In genomic region chr8:121892875-121893274, GRCm38 (mm10) we compare ENCODE assay signal across 28 mouse cellular contexts. TPM values are rescaled to one million over a fixed set of nuclear protein-coding genes. Genes with fewer than 3 reads are reported as not detected.
DNase-seq lines count a peak whose midpoint lies in the region; ATAC-seq lines count a peak whose summit lies in the region.
"Had no signal": no experiment of that assay in that cellular context is flagged by ENCODE, and none has a peak within 500 bp of the region (broad histone marks: within the 10 kb centered on the region; RNA-seq: fewer than 3 reads in every experiment).

No protein-coding gene starts in this region.

- no peak for ATAC-seq in heart, embryonic 13.5 days (ENCODE audit: extremely low read depth, insufficient number of reproducible peaks, low FRiP score, low TSS enrichment)
- ATAC-seq in kidney, embryonic 16.5 days (ENCODE audit: low FRiP score, low TSS enrichment), result no peak
- ATAC-seq: forebrain, embryonic 14.5 days; intestine, postnatal 0 days; midbrain, embryonic 15.5 days had no signal

- peaks cover 21% of the 10 kb centered on the region for H3K36me3 ChIP-seq in heart, embryonic 13.5 days
- peaks cover 8% of the 10 kb centered on the region; the same call in 1 of the 2 replicates for H3K36me3 ChIP-seq in kidney, embryonic 16.5 days (ENCODE audit: insufficient read depth, low read length)
- H3K36me3 ChIP-seq: midbrain, embryonic 15.5 days had no signal

- peak overlapping the region; percentile 54; the same call in 1 of the 2 replicates for H3K9ac ChIP-seq in heart, embryonic 13.5 days
- H3K9ac ChIP-seq in kidney, embryonic 16.5 days (replicated peaks; ENCODE audit: low read length), result no peak overlapping the region
- H3K9ac ChIP-seq: embryonic facial prominence, embryonic 15.5 days; limb, embryonic 13.5 days; liver, embryonic 14.5 days; lung, embryonic 14.5 days; midbrain, embryonic 15.5 days; neural tube, embryonic 12.5 days had no signal

- 61% methylated on average over 5 of the region's 5 CpGs for WGBS in heart, embryonic 13.5 days
- WGBS in kidney, embryonic 16.5 days, result 77% methylated on average over 5 of the region's 5 CpGs

- DNase-seq in adrenal gland, adult (ENCODE audit: inconsistent age in 2 of 2, low spot score in 1 of 2), result peak; percentile 78 to 87
- DNase-seq in adrenal gland, adult 18-20 months (ENCODE audit: low spot score in 2 of 2), result no peak
- DNase-seq in heart, adult 8-10 months (ENCODE audit: low spot score), result no peak
- peak; percentile 66 for DNase-seq in ovary, postnatal 36 days (ENCODE audit: low spot score)
- DNase-seq in ovary, postnatal 14 days (ENCODE audit: low spot score), result no peak
- DNase-seq: cerebellum, adult 11-12 months; gastrocnemius, adult 2 months; heart, postnatal 10 days; kidney, postnatal 36 days; lung, embryonic 14.5 days; lung, postnatal 4 days; right cerebral cortex, postnatal 14 days; spleen, adult 18-20 months; thymus, postnatal 25 days had no signal

- H3K4me1 ChIP-seq in heart, embryonic 13.5 days, result peaks cover 32% of the 10 kb centered on the region
- peaks cover 21% of the 10 kb centered on the region for H3K4me1 ChIP-seq in kidney, embryonic 16.5 days (ENCODE audit: insufficient read depth, low read length)

- no peak overlapping the region for H3K4me2 ChIP-seq in heart, embryonic 13.5 days
- H3K4me2 ChIP-seq in kidney, embryonic 16.5 days (replicated peaks; ENCODE audit: low read depth, low read length), result no peak overlapping the region
- H3K4me2 ChIP-seq: embryonic facial prominence, embryonic 15.5 days; limb, embryonic 13.5 days; lung, embryonic 14.5 days; midbrain, embryonic 15.5 days; neural tube, embryonic 12.5 days had no signal

- no peak overlapping the region for H3K27ac ChIP-seq in heart, embryonic 13.5 days (replicated peaks)
- no peak overlapping the region for H3K27ac ChIP-seq in kidney, embryonic 16.5 days (ENCODE audit: low read length)
- H3K27ac ChIP-seq: embryonic facial prominence, embryonic 15.5 days; gastrocnemius, adult 2 months; hindbrain, embryonic 10.5 days; limb, embryonic 13.5 days; liver, embryonic 14.5 days; midbrain, embryonic 15.5 days; neural tube, embryonic 12.5 days had no signal

- no peaks in the 10 kb centered on the region for H3K27me3 ChIP-seq in heart, embryonic 13.5 days (replicated peaks)
- no peaks in the 10 kb centered on the region for H3K27me3 ChIP-seq in kidney, embryonic 16.5 days (ENCODE audit: insufficient read depth, low read length)
- H3K27me3 ChIP-seq: embryonic facial prominence, embryonic 15.5 days; limb, embryonic 13.5 days; midbrain, embryonic 15.5 days; neural tube, embryonic 12.5 days had no signal

- no peak overlapping the region for H3K4me3 ChIP-seq in heart, embryonic 13.5 days
- H3K4me3 ChIP-seq in kidney, embryonic 16.5 days (ENCODE audit: low read length), result no peak overlapping the region
- H3K4me3 ChIP-seq: embryonic facial prominence, embryonic 15.5 days; gastrocnemius, adult 2 months; heart, embryonic 10.5 days; hindbrain, embryonic 10.5 days; limb, embryonic 13.5 days; midbrain, embryonic 15.5 days; neural tube, embryonic 12.5 days had no signal

- H3K9me3 ChIP-seq in heart, embryonic 13.5 days, result no peaks in the 10 kb centered on the region
- no peaks in the 10 kb centered on the region for H3K9me3 ChIP-seq in kidney, embryonic 16.5 days (ENCODE audit: low read length)
- H3K9me3 ChIP-seq: embryonic facial prominence, embryonic 15.5 days; heart, embryonic 10.5 days; hindbrain, embryonic 10.5 days; limb, embryonic 13.5 days; midbrain, embryonic 15.5 days; neural tube, embryonic 12.5 days had no signal

RNA-seq across cellular contexts. Expression of gene Slc7a5, which starts 14.6 kb away (rescaled TPM):
- total RNA-seq in adrenal gland, adult 18-20 months (2021), result 10 to 100 TPM; 35.3 to 48.3 TPM
- polyA plus RNA-seq in heart, embryonic 13.5 days (2015; fragmentation: Nextera tagmentation; extraction: Ambion mirVana), result 16.1 and 17.3 TPM in 2 replicates
- 1 to 10 TPM; 3.8 to 4.8 (median 4.2) TPM for total RNA-seq in heart, adult 8-10 months (2022)
- polyA plus RNA-seq in kidney, embryonic 16.5 days (2015; fragmentation: Nextera tagmentation; extraction: Ambion mirVana), result 15.1 and 17.0 TPM in 2 replicates

RNA-seq across cellular contexts. Expression of gene Car5a, which starts 51.8 kb away (rescaled TPM):
- not detected for total RNA-seq in adrenal gland, adult 18-20 months (2021)
- polyA plus RNA-seq in heart, embryonic 13.5 days (2015; fragmentation: Nextera tagmentation; extraction: Ambion mirVana), result 0.12 and 0.31 TPM in 2 replicates
- under 1 TPM in 1 of 4 experiments, not detected in 3; 0.23 TPM for total RNA-seq in heart, adult 8-10 months (2022)
- polyA plus RNA-seq in kidney, embryonic 16.5 days (2015; fragmentation: Nextera tagmentation; extraction: Ambion mirVana), result not detected in 2 replicates
- total RNA-seq: gastrocnemius, adult 2 months; heart, postnatal 10 days; left cerebral cortex, postnatal 25 days; megakaryocyte-erythroid progenitor cell, adult 5-6 weeks had no signal
- polyA plus RNA-seq: heart, embryonic 10.5 days; kidney, embryonic 14.5 days; limb, embryonic 13.5 days; lung, embryonic 14.5 days had no signal

RNA-seq across cellular contexts. Expression of gene Banp, which starts 56.7 kb away (rescaled TPM):
- total RNA-seq in adrenal gland, adult 18-20 months (2021), result 10 to 100 TPM; 44.8 to 48.9 TPM
- 23.1 and 30.4 TPM in 2 replicates for polyA plus RNA-seq in heart, embryonic 13.5 days (2015; fragmentation: Nextera tagmentation; extraction: Ambion mirVana)
- total RNA-seq in heart, adult 8-10 months (2022), result 10 to 100 TPM in 3 of 4 experiments, 1 to 10 TPM in 1; 7.6 to 24.8 (median 17.2) TPM
- polyA plus RNA-seq in kidney, embryonic 16.5 days (2015; fragmentation: Nextera tagmentation; extraction: Ambion mirVana), result 50.7 TPM in 2 replicates

Comparison
In these comparisons a context has a peak if more than half of its experiments do, and no peak if none do; other contexts are left out.
1. DNase-seq: peak in adrenal gland, adult (2 of 2) and ovary, postnatal 36 days (single experiment); none in adrenal gland, adult 18-20 months (0 of 2), heart, adult 8-10 months (single experiment) and ovary, postnatal 14 days (single experiment).
2. RNA of gene Slc7a5, which starts 14.6 kb away (total RNA-seq): 35.3 to 48.3 TPM in adrenal gland, adult 18-20 months; 3.8 to 4.8 TPM in heart, adult 8-10 months; every median in the first group is over 4 times any median in the second.